Mouse (Mus musculus) small intestine, adult 2 months (tissue): ENCODE results near the gene Fuom.

Experiments used
- CTCF ChIP-seq: fragments of 200-500 bp; IDR thresholded peaks from 2 replicates; pipeline ENCODE4 v1.5.1; 2012; ENCODE audit warnings: low read depth, mild to moderate bottlenecking, control low read depth, inconsistent platforms, low read length, moderate library complexity, mixed read lengths; ENCODE audit not compliant: insufficient replicate concordance, insufficient read length; ENCODE audit errors: extremely low read depth
- POLR2A ChIP-seq: fragments of 200-500 bp; IDR thresholded peaks from 2 replicates; pipeline ENCODE4 v1.6.1; 2012; ENCODE audit warnings: low read depth, mild to moderate bottlenecking, control low read depth, inconsistent platforms, low read length, moderate library complexity

GRCm38 (mm10) chr7:140101498-140101897 lies 743 bp downstream of the Fuom start:
- TF ChIP-seq CTCF (no peak), POLR2A (no peak)
